Mouse (Mus musculus) brain, embryonic 14.5 days (tissue): Measurements from ENCODE around the gene 3110082I17Rik.

Experiments
- CTCF ChIP-seq: fragments of 200-500 bp; IDR thresholded peaks from 2 replicates; pipeline ENCODE4 v1.5.1; 2012; ENCODE audit warnings: inconsistent platforms, mild to moderate bottlenecking, moderate library complexity, borderline replicate concordance; ENCODE audit not compliant: insufficient read depth, insufficient read length; ENCODE audit errors: extremely low read depth
- POLR2A ChIP-seq: fragments of 200-500 bp; IDR thresholded peaks from 2 replicates; pipeline ENCODE4 v1.6.1; 2012; ENCODE audit warnings: mild to moderate bottlenecking, inconsistent platforms, borderline replicate concordance; ENCODE audit not compliant: poor library complexity, insufficient read depth, insufficient read length, severe bottlenecking; ENCODE audit errors: extremely low read depth

DNA sequence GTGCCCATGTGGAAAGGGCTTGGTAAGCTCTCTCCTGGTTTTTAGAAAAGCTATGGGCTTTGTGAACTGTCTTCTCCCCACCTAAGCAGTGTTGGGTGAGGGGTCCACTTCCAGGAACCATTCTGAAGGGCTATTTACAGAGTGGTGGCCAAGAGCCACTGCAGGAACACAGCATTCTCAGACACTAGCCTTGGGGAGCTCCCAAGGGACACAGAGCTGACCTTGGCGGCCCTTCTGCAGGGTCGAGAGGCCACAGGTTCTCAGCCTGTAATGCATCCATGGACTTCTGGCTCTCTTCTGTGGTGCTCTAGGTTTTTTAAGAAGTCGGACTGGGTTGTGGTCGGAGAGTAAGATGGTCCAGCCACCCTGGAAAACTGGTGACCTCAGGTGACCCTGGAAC lies 50.3 kb downstream of the 3110082I17Rik start:
- TF ChIP-seq CTCF (no peak), POLR2A (no peak)
